Mouse (Mus musculus) G1E (cell line): ENCODE results near the gene Gpr18. TPM values are rescaled to one million over a fixed set of nuclear protein-coding genes. Genes with fewer than 3 reads are reported as not detected.

ENCODE experiments used
- ATAC-seq: 2 replicates; pipeline ENCODE4 v1.8.0; 2016; ENCODE audit warnings: mild to moderate bottlenecking; ENCODE audit not compliant: insufficient number of reproducible peaks, poor library complexity, low FRiP score, severe bottlenecking; ENCODE audit errors: extremely low read depth
- DNase-seq: peaks from one replicate; pipeline ENCODE4 v3.0.0; 2012; ENCODE audit warnings: low spot score
- H3K27me3 ChIP-seq: 2 replicates; pipeline ENCODE4 v1.6.1; 2012; ENCODE audit warnings: mild to moderate bottlenecking, low read length, inconsistent platforms; ENCODE audit not compliant: insufficient read depth
- H3K36me3 ChIP-seq: replicated peaks from 2 replicates; pipeline ENCODE3; 2012; ENCODE audit warnings: mild to moderate bottlenecking, inconsistent platforms
- H3K4me1 ChIP-seq: 2 replicates; pipeline ENCODE4 v1.6.1; 2012; ENCODE audit warnings: low read depth, low read length, inconsistent platforms, mixed read lengths; ENCODE audit not compliant: insufficient read depth
- H3K4me3 ChIP-seq: 2 replicates; pipeline ENCODE4 v1.5.1; 2012; ENCODE audit warnings: low read depth, mild to moderate bottlenecking, inconsistent platforms, low read length, moderate library complexity, mixed read lengths
- H3K9me3 ChIP-seq: replicated peaks from 2 replicates; pipeline ENCODE4 v1.6.1; 2012; ENCODE audit warnings: inconsistent platforms
- CTCF ChIP-seq: IDR thresholded peaks from 2 replicates; pipeline ENCODE4 v1.5.1; 2012; ENCODE audit warnings: low read depth, low read length, inconsistent platforms, mixed read lengths
- GATA1 ChIP-seq: IDR thresholded peaks from 2 replicates; pipeline ENCODE4 v1.6.1; 2012; ENCODE audit warnings: borderline replicate concordance, low read length, inconsistent platforms, mixed read lengths
- GATA2 ChIP-seq: IDR thresholded peaks from 2 replicates; pipeline ENCODE4 v1.6.1; 2012; ENCODE audit warnings: low read depth, low read length, inconsistent platforms, borderline replicate concordance
- POLR2AphosphoS5 ChIP-seq: IDR thresholded peaks from 2 replicates; pipeline ENCODE4 v1.6.1; 2012; ENCODE audit warnings: low read depth, low read length, inconsistent platforms; ENCODE audit not compliant: insufficient replicate concordance
- TAL1 ChIP-seq: conservative IDR thresholded peaks from 2 replicates; pipeline ENCODE4 v1.6.1; 2012; ENCODE audit warnings: low read depth, low read length, inconsistent platforms, mixed read lengths
- polyA plus RNA-seq: library from polyadenylated mRNA; stranded (reverse); fragments of >175 nt; gene quantifications from 2 replicates; pipeline ENCODE4 v1.2.3, GENCODE M21; 2012
- total RNA-seq, 2 experiments: library from RNA; stranded (forward) in 1 of 2; stranded (reverse) in 1 of 2; fragments of 200-1000 nt in 1 of 2; fragments of >200 nt in 1 of 2; fragmentation: Nextera tagmentation in 1 of 2; gene quantifications; 2 replicates each; pipeline ENCODE4 v1.2.3; 2014 to 2017

The Gpr18 gene
- total and polyA plus RNA-seq, 3 experiments, result 0.27 TPM; not detected in 2

DNA sequence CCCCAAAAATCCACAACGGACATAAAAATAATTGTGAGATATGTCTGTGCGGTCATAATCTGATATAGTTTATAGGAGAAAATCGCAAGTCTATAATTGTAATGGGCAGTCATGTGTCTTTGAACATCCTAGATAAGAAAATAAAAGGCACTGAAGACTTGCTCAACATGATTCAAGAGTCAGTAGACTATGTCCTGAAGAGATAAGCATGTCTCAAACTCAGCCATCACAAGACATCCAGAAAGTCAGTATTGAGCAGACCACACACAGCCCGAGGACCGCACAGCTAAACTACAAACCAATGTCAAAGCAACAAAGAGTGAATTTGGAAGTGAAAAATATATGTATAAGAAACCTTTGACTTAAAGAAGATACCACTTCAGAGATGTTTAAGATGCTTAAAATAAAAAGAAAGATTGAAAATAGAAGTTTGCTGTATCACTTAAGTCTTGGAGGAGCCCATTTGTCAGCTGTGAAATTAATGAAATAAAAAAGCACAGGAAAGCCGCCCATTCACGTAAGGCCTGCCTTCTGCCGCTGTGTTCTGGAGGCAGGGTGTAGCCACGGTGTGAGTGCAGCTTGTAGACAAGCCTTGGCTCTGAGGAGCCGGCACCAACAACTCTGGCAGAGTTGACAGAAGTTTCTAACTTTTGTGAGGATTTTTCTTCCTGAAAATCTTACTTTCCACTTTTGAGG lies 41.7 kb upstream of the Gpr18 start:
- peaks cover 36% of the 10 kb centered on the region for H3K4me1 ChIP-seq
- DNase-seq (no peak), ATAC-seq (peak; percentile 87)
- H3K9me3 ChIP-seq, result no peaks in the 10 kb centered on the region
- no peak for TF ChIP-seq GATA2
- no peak for TF ChIP-seq GATA1
- no peak for TF ChIP-seq POLR2AphosphoS5
- no peak for TF ChIP-seq TAL1
- TF ChIP-seq CTCF, result no peak
- no peak overlapping the region for H3K4me3 ChIP-seq
- no peaks in the 10 kb centered on the region for H3K27me3 ChIP-seq
- peaks cover 41% of the 10 kb centered on the region for H3K36me3 ChIP-seq

DNA sequence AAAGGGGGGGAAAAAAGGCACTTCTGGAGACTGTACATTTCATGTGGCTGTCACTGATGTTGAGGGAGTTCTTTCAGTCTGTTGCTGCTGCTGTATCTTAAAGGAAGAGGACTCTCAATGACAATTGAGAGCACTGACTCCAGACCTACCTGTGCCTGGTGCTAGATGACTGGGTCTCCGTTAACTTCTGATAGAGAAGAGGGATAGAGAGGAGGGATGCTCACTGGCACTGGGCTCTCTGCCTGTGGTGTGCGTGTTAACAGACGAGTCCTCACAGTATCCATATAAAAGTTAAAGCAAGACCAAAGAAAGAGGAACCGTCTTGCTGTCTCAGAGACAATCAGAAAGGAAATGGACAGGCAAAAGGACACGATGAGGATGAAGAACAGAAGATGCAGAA lies 40.7 kb upstream of the Gpr18 start:
- no peaks in the 10 kb centered on the region for H3K9me3 ChIP-seq
- no peak for ATAC-seq
- peaks cover 38% of the 10 kb centered on the region for H3K36me3 ChIP-seq
- DNase-seq, result no peak
- peaks cover 44% of the 10 kb centered on the region for H3K4me1 ChIP-seq
- H3K27me3 ChIP-seq, result no peaks in the 10 kb centered on the region
- no peak for TF ChIP-seq CTCF
- no peak for TF ChIP-seq TAL1
- TF ChIP-seq POLR2AphosphoS5, result no peak
- no peak for TF ChIP-seq GATA2
- TF ChIP-seq GATA1, result no peak
- H3K4me3 ChIP-seq, result no peak overlapping the region

- H3K4me1 ChIP-seq, result peaks cover 38% of the 10 kb centered on the region
- TF ChIP-seq TAL1, result no peak
- no peak for TF ChIP-seq CTCF
- TF ChIP-seq GATA1, result no peak
- no peak for TF ChIP-seq POLR2AphosphoS5
- TF ChIP-seq GATA2, result no peak
- no peaks in the 10 kb centered on the region for H3K27me3 ChIP-seq
- no peak for DNase-seq
- H3K4me3 ChIP-seq, result no peak overlapping the region
- no peak for ATAC-seq
- no peaks in the 10 kb centered on the region for H3K9me3 ChIP-seq
- peaks cover 32% of the 10 kb centered on the region for H3K36me3 ChIP-seq
Measured at GRCm38 (mm10) chr14:121955176-121955795, 39.7 kb upstream of the Gpr18 start.

DNA sequence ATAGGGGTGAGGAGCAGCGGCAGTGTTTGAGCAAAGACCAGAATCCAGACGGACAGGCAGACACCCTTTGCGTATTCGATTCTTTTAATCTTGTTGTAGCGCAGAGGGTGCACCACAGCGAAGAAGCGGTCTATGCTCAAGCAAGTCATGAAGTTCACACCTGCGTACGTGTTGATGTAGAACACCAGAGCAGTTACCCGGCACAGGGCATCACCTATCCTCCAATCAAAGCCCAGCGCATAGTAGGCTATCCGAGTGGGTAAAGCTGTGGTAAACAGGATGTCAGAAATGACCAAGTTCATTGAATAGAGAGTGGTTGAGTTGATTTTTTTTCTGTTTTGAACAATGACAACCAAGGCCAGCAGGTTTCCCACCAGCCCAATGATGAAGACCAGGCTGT lies 39.0 kb upstream of the Gpr18 start:
- no peaks in the 10 kb centered on the region for H3K27me3 ChIP-seq
- ATAC-seq (no peak), DNase-seq (no peak)
- TF ChIP-seq POLR2AphosphoS5 (no peak), GATA2 (no peak), GATA1 (no peak), CTCF (no peak), TAL1 (no peak)
- H3K9me3 ChIP-seq, result no peaks in the 10 kb centered on the region
- peaks cover 43% of the 10 kb centered on the region for H3K4me1 ChIP-seq
- H3K4me3 ChIP-seq, result no peak overlapping the region
- H3K36me3 ChIP-seq, result peaks cover 36% of the 10 kb centered on the region

DNA sequence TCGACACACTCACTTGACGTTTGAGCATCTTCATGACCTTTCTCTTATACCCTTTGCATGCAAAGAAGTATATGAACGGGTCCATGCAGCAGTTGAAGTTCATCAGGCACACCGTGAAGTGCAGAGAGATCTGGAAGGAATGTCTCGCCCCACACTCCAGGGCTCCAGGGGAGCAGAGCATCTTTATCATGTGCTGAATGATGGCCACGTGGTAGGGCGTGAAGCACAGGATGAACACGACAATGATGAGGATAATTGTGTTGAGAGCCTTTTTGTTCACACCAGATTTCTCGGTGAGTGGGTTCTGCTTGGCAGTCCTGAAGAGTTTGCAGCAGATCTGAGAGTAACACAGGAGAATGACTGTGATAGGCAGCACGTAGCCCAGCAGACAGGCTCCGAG lies 38.5 kb upstream of the Gpr18 start:
- peaks cover 37% of the 10 kb centered on the region for H3K36me3 ChIP-seq
- no peaks in the 10 kb centered on the region for H3K9me3 ChIP-seq
- no peaks in the 10 kb centered on the region for H3K27me3 ChIP-seq
- TF ChIP-seq GATA2 (no peak), TAL1 (no peak), CTCF (no peak), POLR2AphosphoS5 (no peak), GATA1 (no peak)
- no peak for ATAC-seq
- H3K4me1 ChIP-seq, result peaks cover 44% of the 10 kb centered on the region
- H3K4me3 ChIP-seq, result no peak overlapping the region
- no peak for DNase-seq

GRCm38 (mm10) chr14:121952046-121952400 lies 36.4 kb upstream of the Gpr18 start:
- H3K4me3 ChIP-seq, result no peak overlapping the region
- no peak for TF ChIP-seq CTCF
- TF ChIP-seq TAL1, result no peak
- no peak for TF ChIP-seq GATA1
- no peak for TF ChIP-seq POLR2AphosphoS5
- no peak for TF ChIP-seq GATA2
- no peak for DNase-seq
- peaks cover 40% of the 10 kb centered on the region for H3K36me3 ChIP-seq
- H3K4me1 ChIP-seq, result peaks cover 27% of the 10 kb centered on the region
- H3K9me3 ChIP-seq, result no peaks in the 10 kb centered on the region
- no peak for ATAC-seq
- H3K27me3 ChIP-seq, result no peaks in the 10 kb centered on the region
